Mouse (Mus musculus) spleen, adult 2 months (tissue): ENCODE data around the gene Fancd2.

ENCODE experiments used
- CTCF ChIP-seq: fragments of 200-500 bp; IDR thresholded peaks from 2 replicates; pipeline ENCODE4 v1.5.1; 2011; ENCODE audit warnings: mild to moderate bottlenecking, inconsistent platforms; ENCODE audit not compliant: insufficient read depth, insufficient read length, insufficient replicate concordance; ENCODE audit errors: extremely low read depth
- POLR2A ChIP-seq: fragments of 200-500 bp; IDR thresholded peaks from 2 replicates; pipeline ENCODE4 v1.6.1; 2011; ENCODE audit warnings: low read depth, low read length, inconsistent platforms

- TF ChIP-seq POLR2A (no peak), CTCF (no peak)
Measured at GRCm38 (mm10) chr6:113579306-113579705, 47.8 kb downstream of the Fancd2 start.
